Mouse (Mus musculus): ENCODE data around the gene Garem2. TPM values are rescaled to one million over a fixed set of nuclear protein-coding genes. Genes with fewer than 3 reads are reported as not detected.

Gene Garem2
- total and polyA plus RNA-seq, 3 experiments, result 0.21 TPM; not detected in 2

DNA sequence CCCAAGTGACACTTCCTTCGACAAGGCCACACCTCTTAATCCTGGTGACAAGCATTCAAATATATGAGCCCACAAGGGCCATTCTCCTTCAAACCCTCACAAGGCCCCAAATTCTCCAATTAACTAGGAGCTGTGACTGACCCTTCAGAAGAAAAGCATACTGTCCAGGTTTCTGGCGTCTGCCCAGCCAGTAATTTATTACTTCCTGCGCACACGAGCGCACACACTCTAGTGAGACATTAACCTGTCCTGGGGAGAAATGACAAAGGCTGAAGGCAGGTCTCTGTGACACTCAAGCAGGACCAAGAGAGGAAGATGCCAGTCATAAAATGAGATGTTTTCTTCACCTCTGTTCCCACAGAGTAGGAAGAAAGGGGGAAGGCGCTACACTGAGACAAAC is 37.2 kb upstream of the Garem2 start:
- Histone ChIP-seq H3K4me2 (ENCODE audit: insufficient read depth, low read depth, poor library complexity, severe bottlenecking) (no peak overlapping the region), H3K36me3 (replicated peaks in 1 of 2; ENCODE audit: control insufficient read depth in 1 of 2, insufficient read depth in 1 of 2, low read length in 1 of 2) (peaks cover 49 to 89% of the 10 kb centered on the region in 2 experiments), H3K27ac (ENCODE audit: insufficient read depth, low read depth) (no peak overlapping the region), H3K79me2 (replicated peaks; ENCODE audit: control insufficient read depth, extremely low read depth, insufficient read depth, poor library complexity, severe bottlenecking) (peaks cover 40% of the 10 kb centered on the region), H3K9ac (ENCODE audit: insufficient read depth, low read depth) (no peak overlapping the region), H3K4me3 (replicated peaks in 1 of 3; ENCODE audit: low read depth in 2 of 3, low read length in 2 of 3, poor library complexity in 1 of 3) (no peak overlapping the region), H3K9me3 (replicated peaks; ENCODE audit: low read length) (no peaks in the 10 kb centered on the region), H3K4me1 (ENCODE audit: control insufficient read depth in 1 of 2, insufficient read depth in 2 of 2) (peaks cover 0 to 25% of the 10 kb centered on the region in 2 experiments; a peak in 2 of 4 replicates), H3K27me3 (replicated peaks) (no peaks in the 10 kb centered on the region)
- in situ Hi-C loops (cut with MboI; ENCODE audit: low pct_ligation_motif_present, low pct_unique_long_range_greater_than_20kb, low sequenced_read_pairs), result no loop called here
- TF ChIP-seq UBTF (IDR thresholded peaks at IDR 0.05; ENCODE audit: low read depth, low read length), result no peak
- TF ChIP-seq SIN3A (IDR thresholded peaks at IDR 0.05; ENCODE audit: low read length), result no peak
- TF ChIP-seq ZC3H11A (IDR thresholded peaks at IDR 0.05; ENCODE audit: low read depth, low read length), result no peak
- no peak for TF ChIP-seq PAX5 (IDR thresholded peaks at IDR 0.05; ENCODE audit: low read length)
- no peak for TF ChIP-seq IRF4 (IDR thresholded peaks at IDR 0.05; ENCODE audit: low read depth, low read length)
- TF ChIP-seq RCOR1 (conservative IDR thresholded peaks at IDR 0.05; ENCODE audit: low read depth, low read length), result no peak
- TF ChIP-seq MXI1 (IDR thresholded peaks at IDR 0.05; ENCODE audit: low read depth, low read length), result no peak
- dilution Hi-C loops (cut with MboI; ENCODE audit: extremely low pct_ligation_motif_present, extremely low pct_unique_long_range_greater_than_20kb, low sequenced_read_pairs), result no loop called here
- no peak for DNase-seq (ENCODE audit: extremely low read depth)

DNA sequence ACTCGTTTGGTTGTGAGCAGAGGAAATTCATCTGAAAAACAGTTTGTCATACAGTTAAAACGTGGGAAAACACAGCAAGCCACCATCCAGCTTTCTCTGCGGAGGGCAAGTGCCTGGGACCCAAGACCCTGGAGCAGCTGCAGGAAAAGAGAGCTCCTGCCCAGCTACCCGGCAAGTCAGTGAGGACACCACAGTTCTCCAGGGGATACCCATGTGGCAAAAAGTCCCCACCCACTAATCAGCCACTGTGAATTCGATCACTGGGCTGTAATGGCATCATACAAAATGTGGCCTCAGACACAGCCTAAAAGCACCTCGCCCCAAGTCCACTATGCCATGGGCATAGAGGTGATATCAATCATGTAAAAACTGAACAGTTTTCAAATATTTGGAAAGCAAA is 33.3 kb upstream of the Garem2 start:
- H3K79me2 ChIP-seq (replicated peaks; ENCODE audit: control insufficient read depth, extremely low read depth, insufficient read depth, poor library complexity, severe bottlenecking), result peaks cover 45% of the 10 kb centered on the region
- H3K4me3 ChIP-seq (replicated peaks in 1 of 3; ENCODE audit: low read depth in 2 of 3, low read length in 2 of 3, poor library complexity in 1 of 3), result peak overlapping the region; percentile 61 to 81 (median 71)
- H3K36me3 ChIP-seq (replicated peaks in 1 of 2; ENCODE audit: control insufficient read depth in 1 of 2, insufficient read depth in 1 of 2, low read length in 1 of 2), result peaks cover 30 to 52% of the 10 kb centered on the region in 2 experiments
- peak; percentile 54 for DNase-seq (ENCODE audit: extremely low read depth)
- peak overlapping the region; percentile 75 for H3K9ac ChIP-seq (ENCODE audit: insufficient read depth, low read depth)
- TF ChIP-seq HCFC1 (IDR thresholded peaks at IDR 0.05; ENCODE audit: low read depth, low read length) (no peak), NRF1 (IDR thresholded peaks at IDR 0.05; ENCODE audit: low read depth, low read length) (no peak), ELF1 (IDR thresholded peaks at IDR 0.05; ENCODE audit: low read depth, low read length) (no peak), MEF2A (IDR thresholded peaks at IDR 0.05; ENCODE audit: borderline replicate concordance, low read depth, low read length) (no peak), KAT2A (IDR thresholded peaks at IDR 0.05; ENCODE audit: insufficient replicate concordance, low read length) (no peak), MAX (IDR thresholded peaks at IDR 0.05; ENCODE audit: low read length) (no peak), MXI1 (IDR thresholded peaks at IDR 0.05; ENCODE audit: low read depth, low read length) (peak; percentile 62; the same call in 1 of the 2 replicates), MAFK (IDR thresholded peaks at IDR 0.05; ENCODE audit: insufficient replicate concordance, low read length) (no peak), MYC (IDR thresholded peaks at IDR 0.05; ENCODE audit: low read depth, low read length) (0 out of 2 replicates have a peak, but pooled peaks have one; percentile 30), RAD21 (IDR thresholded peaks at IDR 0.05; ENCODE audit: low read depth, low read length) (no peak), NELFE (IDR thresholded peaks at IDR 0.05; ENCODE audit: low read depth, low read length) (no peak), POLR2A (IDR thresholded peaks at IDR 0.05; ENCODE audit: low read depth, low read length) (no peak), USF2 (conservative IDR thresholded peaks at IDR 0.05; ENCODE audit: low read depth, low read length) (no peak), CHD2 (IDR thresholded peaks at IDR 0.05; ENCODE audit: low read length) (no peak), TBP (conservative IDR thresholded peaks at IDR 0.05; ENCODE audit: low read depth, low read length) (no peak), MAZ (IDR thresholded peaks at IDR 0.05; ENCODE audit: low read depth, low read length) (no peak), POLR2AphosphoS2 (IDR thresholded peaks at IDR 0.05; ENCODE audit: low read depth, low read length) (no peak), CHD1 (IDR thresholded peaks at IDR 0.05; ENCODE audit: low read depth, low read length) (no peak), ZMIZ1 (IDR thresholded peaks at IDR 0.05; ENCODE audit: low read depth, low read length) (no peak), UBTF (IDR thresholded peaks at IDR 0.05; ENCODE audit: low read depth, low read length) (no peak), SIN3A (IDR thresholded peaks at IDR 0.05; ENCODE audit: low read length) (peak; percentile 20; the same call in 1 of the 2 replicates), USF1 (IDR thresholded peaks at IDR 0.05; ENCODE audit: low read depth, low read length) (no peak), JUND (conservative IDR thresholded peaks at IDR 0.05; ENCODE audit: low read depth, low read length) (no peak), PAX5 (IDR thresholded peaks at IDR 0.05; ENCODE audit: low read length) (no peak), CTCF (conservative IDR thresholded peaks at IDR 0.05 in 1 of 2, IDR thresholded peaks at IDR 0.05 in 1 of 2; ENCODE audit: low read depth in 2 of 2, low read length in 2 of 2) (no peak)
- H3K4me1 ChIP-seq (ENCODE audit: control insufficient read depth in 1 of 2, insufficient read depth in 2 of 2), result peaks cover 0 to 31% of the 10 kb centered on the region in 2 experiments; a peak in 2 of 4 replicates
- H3K27ac ChIP-seq (ENCODE audit: insufficient read depth, low read depth), result peak overlapping the region; percentile 44; the same call in 1 of the 2 replicates
- no peaks in the 10 kb centered on the region for H3K9me3 ChIP-seq (replicated peaks; ENCODE audit: low read length)
- peak overlapping the region; percentile 91 for H3K4me2 ChIP-seq (ENCODE audit: insufficient read depth, low read depth, poor library complexity, severe bottlenecking)
- in situ Hi-C loops (cut with MboI; ENCODE audit: low pct_ligation_motif_present, low pct_unique_long_range_greater_than_20kb, low sequenced_read_pairs), result no loop called here
- dilution Hi-C loops (cut with MboI; ENCODE audit: extremely low pct_ligation_motif_present, extremely low pct_unique_long_range_greater_than_20kb, low sequenced_read_pairs), result no loop called here
- H3K27me3 ChIP-seq (replicated peaks), result no peaks in the 10 kb centered on the region
